Mouse (Mus musculus) heart, embryonic 14.5 days (tissue): ENCODE measurements around the gene Usp38. TPM values are rescaled to one million over a fixed set of nuclear protein-coding genes. Genes with fewer than 3 reads are reported as not detected.
A peak's percentile ranks its signal among the peaks of the same experiment; 100 is the strongest.

Source experiments
- ATAC-seq: fragments of 200-750 bp; cut with Nextera tagmentation; 2 replicates; pipeline ENCODE4 v1.8.0; 2017; ENCODE audit warnings: low read depth, moderate TSS enrichment; ENCODE audit not compliant: insufficient number of reproducible peaks, insufficient read depth, low FRiP score
- H3K27ac ChIP-seq, 2 experiments: fragments of 200-500 bp in 1 of 2; fragments of 300-500 bp in 1 of 2; sonication (generic) in 1 of 2; replicated peaks in 1 of 2; 2 replicates each; pipeline ENCODE4 v1.5.1; 2012 to 2014; ENCODE audit warnings: low read depth in 2 of 2, low read length in 2 of 2, control low read depth in 1 of 2, mild to moderate bottlenecking in 1 of 2, mixed read lengths in 1 of 2; ENCODE audit not compliant: control insufficient read depth in 1 of 2, insufficient read depth in 1 of 2
- H3K27me3 ChIP-seq: fragments of 300-500 bp; sonication (generic); 2 replicates; pipeline ENCODE4 v1.6.1; 2014; ENCODE audit warnings: mild to moderate bottlenecking, low read length, control low read depth; ENCODE audit not compliant: control insufficient read depth, insufficient read depth
- H3K36me3 ChIP-seq: fragments of 300-500 bp; sonication (generic); 2 replicates; pipeline ENCODE4 v1.6.1; 2014; ENCODE audit warnings: mild to moderate bottlenecking, control low read depth, low read length, mixed read lengths; ENCODE audit not compliant: control insufficient read depth, insufficient read depth
- H3K4me1 ChIP-seq, 2 experiments: fragments of 200-500 bp in 1 of 2; fragments of 300-500 bp in 1 of 2; sonication (generic) in 1 of 2; 2 replicates each; pipeline ENCODE4 v1.6.1; 2012 to 2014; ENCODE audit warnings: low read length in 2 of 2, control low read depth in 1 of 2, mixed read lengths in 1 of 2; ENCODE audit not compliant: control insufficient read depth in 2 of 2, insufficient read depth in 2 of 2
- H3K4me2 ChIP-seq: fragments of 300-500 bp; sonication (generic); 2 replicates; pipeline ENCODE4 v1.6.1; 2014; ENCODE audit warnings: mild to moderate bottlenecking, low read length
- H3K4me3 ChIP-seq, 2 experiments: fragments of 200-500 bp in 1 of 2; fragments of 300-500 bp in 1 of 2; sonication (generic) in 1 of 2; 2 replicates each; pipeline ENCODE4 v1.5.1; 2012 to 2014; ENCODE audit warnings: low read length in 2 of 2, mild to moderate bottlenecking in 2 of 2, control low read depth in 1 of 2, low read depth in 1 of 2, moderate library complexity in 1 of 2; ENCODE audit not compliant: control insufficient read depth in 1 of 2, insufficient read depth in 1 of 2
- H3K9ac ChIP-seq: fragments of 300-500 bp; sonication (generic); 2 replicates; pipeline ENCODE4 v1.6.1; 2014; ENCODE audit warnings: mild to moderate bottlenecking, low read length
- H3K9me3 ChIP-seq: fragments of 300-500 bp; sonication (generic); 2 replicates; pipeline ENCODE4 v1.6.1; 2016; ENCODE audit warnings: low read length, control low read depth; ENCODE audit not compliant: control insufficient read depth
- WGBS: fragments of 180-500 bp; shearing (Covaris S2); extraction: QIAGEN DNeasy Blood & Tissue Kit; methylation state at CpG from one replicate; pipeline ENCODE4 v1.1.7; 2014; 5-methylcytosine and 5-hydroxymethylcytosine counted together
- polyA plus RNA-seq: library from polyadenylated mRNA; unstranded; fragments of >200 nt; fragmentation: Nextera tagmentation; extraction: Ambion mirVana; gene quantifications from 2 replicates; pipeline ENCODE4 v1.2.1, GENCODE M21; 2014

Usp38 gene
- polyA plus RNA-seq, 1 experiment from 2014 or later = 19.3 TPM

GRCm38 (mm10) chr8:80943742-80944141 is 71.0 kb downstream of the Usp38 start:
- H3K9ac ChIP-seq = no peak overlapping the region
- 72% methylated on average over 3 of the region's 3 CpGs for WGBS
- no peak overlapping the region for H3K27ac ChIP-seq
- no peaks in the 10 kb centered on the region for H3K27me3 ChIP-seq
- peaks cover 0 to 4% of the 10 kb centered on the region in 2 experiments; a peak in 1 of 4 replicates for H3K4me1 ChIP-seq
- no peaks in the 10 kb centered on the region for H3K36me3 ChIP-seq
- ATAC-seq = no peak
- H3K4me3 ChIP-seq = no peak overlapping the region
- H3K4me2 ChIP-seq = no peak overlapping the region
- no peaks in the 10 kb centered on the region for H3K9me3 ChIP-seq

GRCm38 (mm10) chr8:80941621-80942020 is 73.1 kb downstream of the Usp38 start:
- Histone ChIP-seq H3K4me3 (no peak overlapping the region), H3K4me2 (no peak overlapping the region), H3K9me3 (no peaks in the 10 kb centered on the region), H3K27me3 (no peaks in the 10 kb centered on the region), H3K36me3 (no peaks in the 10 kb centered on the region), H3K4me1 (peaks cover 7 to 10% of the 10 kb centered on the region in 2 experiments; a peak in 3 of 4 replicates), H3K27ac (no peak overlapping the region), H3K9ac (no peak overlapping the region)
- WGBS = 92% methylated on average over 3 of the region's 3 CpGs
- ATAC-seq = no peak

- Histone ChIP-seq H3K27me3 (no peaks in the 10 kb centered on the region), H3K9me3 (no peaks in the 10 kb centered on the region), H3K36me3 (no peaks in the 10 kb centered on the region), H3K4me2 (peak overlapping the region; percentile 19; the same call in 1 of the 2 replicates), H3K9ac (no peak overlapping the region), H3K27ac (peak overlapping the region; percentile 4 to 54; a peak in 3 of 4 replicates), H3K4me3 (no peak overlapping the region), H3K4me1 (peaks cover 8 to 10% of the 10 kb centered on the region in 2 experiments; a peak in 3 of 4 replicates)
- WGBS = 22% methylated on average over 15 of the region's 15 CpGs
- ATAC-seq = peak; percentile 81
Measured at GRCm38 (mm10) chr8:80937814-80938650, 76.7 kb downstream of the Usp38 start.

Other genes starting within 250 kb of the Usp38 start
- gene Gab1, start 134.4 kb downstream of the Usp38 start, polyA plus RNA-seq = 44.4 and 47.6 TPM in 2 replicates